Mouse (Mus musculus): ENCODE measurements around the gene Parp4.

DNA sequence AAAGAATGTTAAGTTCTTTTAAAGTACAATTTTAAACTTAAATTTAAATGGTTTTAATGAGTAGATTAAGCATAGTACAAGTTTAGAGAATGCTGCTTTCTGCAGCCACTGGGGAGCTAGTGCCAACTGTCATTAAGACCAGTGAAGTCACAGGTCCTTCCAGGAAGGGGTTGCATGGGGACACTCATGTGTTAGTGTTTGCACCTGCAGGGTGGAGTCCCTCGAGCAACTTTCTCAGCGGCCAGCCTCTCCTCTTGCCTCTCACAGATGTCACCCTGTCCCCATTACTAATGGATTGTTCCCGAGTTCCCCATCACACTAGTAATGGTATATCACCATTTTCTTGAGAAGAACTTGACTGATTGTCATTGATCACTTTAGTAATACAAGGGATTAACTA, 37.8 kb downstream of the Parp4 start:
- TF ChIP-seq TAL1 (IDR thresholded peaks at IDR 0.05; ENCODE audit: low read length): no peak
- TF ChIP-seq GATA1 (IDR thresholded peaks at IDR 0.05; ENCODE audit: low read length): no peak
